Mouse (Mus musculus) liver, adult 2 months (tissue): Measurements from ENCODE around the gene Ppp3ca.

Source experiments
- CTCF ChIP-seq: fragments of 200-500 bp; IDR thresholded peaks from 2 replicates; pipeline ENCODE4 v1.5.1; 2011; ENCODE audit warnings: low read depth, low read length, control low read depth
- POLR2A ChIP-seq: fragments of 200-500 bp; IDR thresholded peaks from 2 replicates; pipeline ENCODE4 v1.6.1; 2011; ENCODE audit warnings: low read length, control low read depth; ENCODE audit not compliant: insufficient read depth; ENCODE audit errors: extremely low read depth

GRCm38 (mm10) chr3:136682242-136682641, 12.3 kb downstream of the Ppp3ca start:
- TF ChIP-seq CTCF (no peak), POLR2A (no peak)
